Mouse (Mus musculus): ENCODE data around the gene 1700001C19Rik. TPM values are rescaled to one million over a fixed set of nuclear protein-coding genes. Genes with fewer than 3 reads are reported as not detected.

The 1700001C19Rik gene
- polyA plus RNA-seq, 1 experiment, result 0.11 TPM

DNA sequence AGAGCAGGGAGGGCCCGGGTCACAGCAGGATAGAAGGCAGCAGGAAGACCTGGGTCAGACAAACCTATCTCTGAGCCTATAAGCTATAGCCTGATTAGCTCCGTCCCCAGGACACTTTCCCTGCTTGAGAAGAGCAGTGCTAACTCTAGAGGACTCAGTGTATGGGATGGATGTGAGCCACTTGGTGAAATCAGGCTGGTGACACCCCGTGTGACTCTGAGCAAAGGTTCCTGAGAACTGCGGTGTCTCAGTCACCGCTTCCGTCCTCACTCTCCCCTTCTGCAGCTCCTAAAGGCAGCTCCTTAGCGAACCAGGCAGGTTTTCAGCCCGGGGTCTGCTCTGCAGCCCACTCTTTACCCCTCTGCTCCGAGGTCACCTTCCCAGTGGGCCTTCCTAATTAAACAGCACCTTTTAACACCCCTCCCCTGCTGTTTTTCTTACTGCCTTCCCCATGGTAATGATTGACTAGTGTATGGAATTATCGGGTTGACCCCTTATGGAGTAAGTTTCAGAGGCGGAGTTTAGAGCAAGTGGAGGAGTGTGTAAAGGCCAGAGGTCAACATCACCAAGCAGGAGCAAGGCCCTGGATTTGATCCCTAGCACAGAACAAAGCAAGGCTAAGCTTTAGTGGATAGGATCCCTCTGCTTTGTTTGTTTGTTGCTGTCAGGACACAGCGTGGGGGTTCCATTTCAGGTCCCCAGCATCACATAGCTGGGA, 27.2 kb upstream of the 1700001C19Rik start:
- 93% methylated on average over 12 of the region's 12 CpGs for WGBS
- Histone ChIP-seq H3K36me3 (ENCODE audit: control insufficient read depth, insufficient read depth, low read length) (no peaks in the 10 kb centered on the region), H3K27ac (ENCODE audit: control insufficient read depth, insufficient read depth, low read length) (no peak overlapping the region), H3K4me1 (replicated peaks; ENCODE audit: control insufficient read depth, insufficient read depth, low read length) (peaks cover 26% of the 10 kb centered on the region), H3K4me3 (ENCODE audit: control insufficient read depth, insufficient read depth, low read length) (no peak overlapping the region), H3K27me3 (ENCODE audit: control insufficient read depth, insufficient read depth, low read length) (no peaks in the 10 kb centered on the region)
- no peak for DNase-seq
- no peak for TF ChIP-seq CTCF (IDR thresholded peaks at IDR 0.05; ENCODE audit: borderline replicate concordance, control insufficient read depth, extremely low read depth, insufficient read depth, low read length, poor library complexity)
- no peak for TF ChIP-seq POLR2A (IDR thresholded peaks at IDR 0.05; ENCODE audit: control insufficient read depth, extremely low read depth, insufficient read depth, low read length, poor library complexity)

GRCm38 (mm10) chr17:47462728-47463388, 25.7 kb upstream of the 1700001C19Rik start:
- H3K27ac ChIP-seq (ENCODE audit: control insufficient read depth, insufficient read depth, low read length), result no peak overlapping the region
- TF ChIP-seq CTCF (IDR thresholded peaks at IDR 0.05; ENCODE audit: borderline replicate concordance, control insufficient read depth, extremely low read depth, insufficient read depth, low read length, poor library complexity) (no peak), POLR2A (IDR thresholded peaks at IDR 0.05; ENCODE audit: control insufficient read depth, extremely low read depth, insufficient read depth, low read length, poor library complexity) (no peak)
- H3K4me3 ChIP-seq (ENCODE audit: control insufficient read depth, insufficient read depth, low read length), result no peak overlapping the region
- DNase-seq, result no peak
- 69% methylated on average over 9 of the region's 9 CpGs for WGBS
- H3K4me1 ChIP-seq (replicated peaks; ENCODE audit: control insufficient read depth, insufficient read depth, low read length), result peaks cover 27% of the 10 kb centered on the region
- H3K27me3 ChIP-seq (ENCODE audit: control insufficient read depth, insufficient read depth, low read length), result no peaks in the 10 kb centered on the region
- no peaks in the 10 kb centered on the region for H3K36me3 ChIP-seq (ENCODE audit: control insufficient read depth, insufficient read depth, low read length)

GRCm38 (mm10) chr17:47462209-47462608, 25.0 kb upstream of the 1700001C19Rik start:
- 49% methylated on average over 7 of the region's 7 CpGs for WGBS
- no peaks in the 10 kb centered on the region for H3K27me3 ChIP-seq (ENCODE audit: control insufficient read depth, insufficient read depth, low read length)
- DNase-seq, result no peak
- no peak for TF ChIP-seq POLR2A (IDR thresholded peaks at IDR 0.05; ENCODE audit: control insufficient read depth, extremely low read depth, insufficient read depth, low read length, poor library complexity)
- no peak for TF ChIP-seq CTCF (IDR thresholded peaks at IDR 0.05; ENCODE audit: borderline replicate concordance, control insufficient read depth, extremely low read depth, insufficient read depth, low read length, poor library complexity)
- H3K4me1 ChIP-seq (replicated peaks; ENCODE audit: control insufficient read depth, insufficient read depth, low read length), result peaks cover 27% of the 10 kb centered on the region
- no peaks in the 10 kb centered on the region for H3K36me3 ChIP-seq (ENCODE audit: control insufficient read depth, insufficient read depth, low read length)
- H3K4me3 ChIP-seq (ENCODE audit: control insufficient read depth, insufficient read depth, low read length), result no peak overlapping the region
- H3K27ac ChIP-seq (ENCODE audit: control insufficient read depth, insufficient read depth, low read length), result no peak overlapping the region

GRCm38 (mm10) chr17:47461688-47462087, 24.5 kb upstream of the 1700001C19Rik start:
- no peaks in the 10 kb centered on the region for H3K36me3 ChIP-seq (ENCODE audit: control insufficient read depth, insufficient read depth, low read length)
- DNase-seq, result no peak
- H3K4me3 ChIP-seq (ENCODE audit: control insufficient read depth, insufficient read depth, low read length), result no peak overlapping the region
- WGBS, result 75% methylated on average over 3 of the region's 3 CpGs
- no peak overlapping the region for H3K27ac ChIP-seq (ENCODE audit: control insufficient read depth, insufficient read depth, low read length)
- H3K27me3 ChIP-seq (ENCODE audit: control insufficient read depth, insufficient read depth, low read length), result no peaks in the 10 kb centered on the region
- H3K4me1 ChIP-seq (replicated peaks; ENCODE audit: control insufficient read depth, insufficient read depth, low read length), result peaks cover 27% of the 10 kb centered on the region
- TF ChIP-seq CTCF (IDR thresholded peaks at IDR 0.05; ENCODE audit: borderline replicate concordance, control insufficient read depth, extremely low read depth, insufficient read depth, low read length, poor library complexity), result no peak
- TF ChIP-seq POLR2A (IDR thresholded peaks at IDR 0.05; ENCODE audit: control insufficient read depth, extremely low read depth, insufficient read depth, low read length, poor library complexity), result no peak

GRCm38 (mm10) chr17:47459341-47459919, 22.3 kb upstream of the 1700001C19Rik start:
- Histone ChIP-seq H3K4me1 (replicated peaks; ENCODE audit: control insufficient read depth, insufficient read depth, low read length) (peaks cover 28% of the 10 kb centered on the region), H3K27me3 (ENCODE audit: control insufficient read depth, insufficient read depth, low read length) (no peaks in the 10 kb centered on the region), H3K4me3 (ENCODE audit: control insufficient read depth, insufficient read depth, low read length) (no peak overlapping the region), H3K27ac (ENCODE audit: control insufficient read depth, insufficient read depth, low read length) (no peak overlapping the region), H3K36me3 (ENCODE audit: control insufficient read depth, insufficient read depth, low read length) (no peaks in the 10 kb centered on the region)
- no peak for DNase-seq
- WGBS, result 81% methylated on average over 3 of the region's 3 CpGs
- no peak for TF ChIP-seq CTCF (IDR thresholded peaks at IDR 0.05; ENCODE audit: borderline replicate concordance, control insufficient read depth, extremely low read depth, insufficient read depth, low read length, poor library complexity)
- no peak for TF ChIP-seq POLR2A (IDR thresholded peaks at IDR 0.05; ENCODE audit: control insufficient read depth, extremely low read depth, insufficient read depth, low read length, poor library complexity)

- peaks cover 26% of the 10 kb centered on the region for H3K4me1 ChIP-seq (replicated peaks; ENCODE audit: control insufficient read depth, insufficient read depth, low read length)
- WGBS, result 97% methylated on average over 2 of the region's 2 CpGs
- TF ChIP-seq CTCF (IDR thresholded peaks at IDR 0.05; ENCODE audit: borderline replicate concordance, control insufficient read depth, extremely low read depth, insufficient read depth, low read length, poor library complexity) (no peak), POLR2A (IDR thresholded peaks at IDR 0.05; ENCODE audit: control insufficient read depth, extremely low read depth, insufficient read depth, low read length, poor library complexity) (no peak)
These were observed 21.8 kb upstream of the 1700001C19Rik start for GRCm38 (mm10) chr17:47458936-47459335.

More at GRCm38 (mm10) chr17:47458936-47459335, 21.8 kb upstream of the 1700001C19Rik start:
- no peak overlapping the region for H3K27ac ChIP-seq (ENCODE audit: control insufficient read depth, insufficient read depth, low read length)
- H3K36me3 ChIP-seq (ENCODE audit: control insufficient read depth, insufficient read depth, low read length), result no peaks in the 10 kb centered on the region
- H3K27me3 ChIP-seq (ENCODE audit: control insufficient read depth, insufficient read depth, low read length), result no peaks in the 10 kb centered on the region
- no peak for DNase-seq
- H3K4me3 ChIP-seq (ENCODE audit: control insufficient read depth, insufficient read depth, low read length), result no peak overlapping the region

Measured in thymus, adult 2 months (tissue).